Mouse (Mus musculus) bone marrow, adult 2 months (tissue): Measurements from ENCODE around the gene Furin.

Source experiments
- CTCF ChIP-seq: fragments of 200-500 bp; IDR thresholded peaks from 2 replicates; pipeline ENCODE4 v1.5.1; 2011; ENCODE audit warnings: low read length, control low read depth; ENCODE audit not compliant: control insufficient read depth, insufficient read depth
- POLR2A ChIP-seq: fragments of 200-500 bp; IDR thresholded peaks from 2 replicates; pipeline ENCODE4 v1.6.1; 2011; ENCODE audit warnings: low read depth, mild to moderate bottlenecking, control low read depth, low read length, borderline replicate concordance; ENCODE audit not compliant: control insufficient read depth

DNA sequence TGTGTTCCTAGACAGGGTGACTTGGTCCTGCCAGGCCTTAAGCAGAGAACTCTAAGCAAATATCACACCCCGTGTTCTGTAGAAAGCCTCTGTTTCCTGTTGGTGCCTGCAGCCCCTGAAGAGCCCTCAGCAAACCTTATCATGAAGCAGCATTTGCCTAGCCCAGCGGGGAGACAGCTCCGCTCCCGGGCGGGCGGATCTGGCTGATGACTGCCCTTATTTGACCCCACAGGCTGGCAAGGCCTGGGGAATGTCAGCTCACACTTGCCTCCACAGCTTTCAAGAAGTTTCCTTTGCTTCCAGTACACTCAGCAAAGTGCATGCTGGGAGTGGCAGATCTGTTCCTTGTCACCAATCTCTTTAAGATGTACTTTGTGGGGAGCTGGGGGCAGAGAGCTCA is 40.3 kb upstream of the Furin start:
- TF ChIP-seq CTCF (no peak), POLR2A (no peak)
